ENCODE assay signal across 8 mouse cellular contexts in genomic region chr11:24075486-24076126, GRCm38 (mm10). TPM values are rescaled to one million over a fixed set of nuclear protein-coding genes. Genes with fewer than 3 reads are reported as not detected.
DNase-seq lines count a peak whose midpoint lies in the region; ATAC-seq and TF ChIP-seq lines count a peak whose summit lies in the region.

No protein-coding gene starts in this region.

- H3K9ac ChIP-seq in heart, embryonic 14.5 days (ENCODE audit: low read length): peak overlapping the region; percentile 87
- peak overlapping the region; percentile 94 for H3K9ac ChIP-seq in MEL (ENCODE audit: control insufficient read depth, low read depth, low read length, poor library complexity, severe bottlenecking)
- peak overlapping the region; percentile 97 for H3K9ac ChIP-seq in forebrain, embryonic 15.5 days (replicated peaks)

- no peak for ATAC-seq in heart, embryonic 14.5 days (ENCODE audit: insufficient number of reproducible peaks, insufficient read depth, low FRiP score, low read depth)
- no peak for ATAC-seq in forebrain, embryonic 15.5 days (replicated peaks)

- under 1% methylated on average over 17 of the region's 17 CpGs for WGBS in heart, embryonic 14.5 days
- 2% methylated on average over 17 of the region's 17 CpGs for WGBS in forebrain, embryonic 15.5 days
- WGBS in macrophage (ENCODE audit: missing documents): 2% methylated on average over 17 of the region's 17 CpGs

- H3K4me3 ChIP-seq in heart, embryonic 14.5 days (ENCODE audit: control insufficient read depth in 1 of 2, insufficient read depth in 1 of 2, low read depth in 1 of 2, low read length in 2 of 2): peak overlapping the region; percentile 65 to 95
- H3K4me3 ChIP-seq in MEL (ENCODE audit: control insufficient read depth in 1 of 2, insufficient read depth in 1 of 2, low read depth in 2 of 2, low read length in 2 of 2) (peak overlapping the region; percentile 77 to 82), macrophage (ENCODE audit: inconsistent target) (peak overlapping the region; percentile 58)
- H3K4me3 ChIP-seq in forebrain, embryonic 15.5 days: peak overlapping the region; percentile 72

- TF ChIP-seq EP300 in MEL (IDR thresholded peaks at IDR 0.05; ENCODE audit: low read depth in 1 of 2, low read length in 2 of 2): peak in 1 of 2 experiments; percentile 9; a peak in 1 of 4 replicates

- intact Hi-C loops in heart, postnatal 36 days (cut with DNase I): no loop called here

- no peaks in the 10 kb centered on the region for H3K9me3 ChIP-seq in heart, embryonic 14.5 days (ENCODE audit: control insufficient read depth, low read length)
- H3K9me3 ChIP-seq in MEL (replicated peaks; ENCODE audit: insufficient read depth, low read length): no peaks in the 10 kb centered on the region
- no peaks in the 10 kb centered on the region for H3K9me3 ChIP-seq in forebrain, embryonic 15.5 days

- peak overlapping the region; percentile 96 for H3K4me2 ChIP-seq in heart, embryonic 14.5 days (ENCODE audit: low read length)
- peak overlapping the region; percentile 87 for H3K4me2 ChIP-seq in forebrain, embryonic 15.5 days (replicated peaks)

- 0 out of 4 replicates have a peak, but pooled peaks of 1 of the 2 experiments have one; percentile 45 for TF ChIP-seq POLR2A in MEL (IDR thresholded peaks at IDR 0.05; ENCODE audit: control insufficient read depth in 1 of 2, insufficient read depth in 1 of 2, low read depth in 1 of 2, low read length in 2 of 2, poor library complexity in 1 of 2)

- TF ChIP-seq CTCF in MEL (IDR thresholded peaks at IDR 0.05 in 2 of 3, conservative IDR thresholded peaks at IDR 0.05 in 1 of 3; ENCODE audit: control insufficient read depth in 1 of 3, insufficient read depth in 1 of 3, low read depth in 2 of 3, low read length in 3 of 3, poor library complexity in 1 of 3, severe bottlenecking in 1 of 3): no peak

- peaks cover 26% of the 10 kb centered on the region for H3K27me3 ChIP-seq in heart, embryonic 14.5 days (ENCODE audit: control insufficient read depth, insufficient read depth, low read length)
- H3K27me3 ChIP-seq in MEL (ENCODE audit: control insufficient read depth in 1 of 2, insufficient read depth in 2 of 2, low read length in 2 of 2): no peaks in the 10 kb centered on the region
- H3K27me3 ChIP-seq in forebrain, embryonic 15.5 days: no peaks in the 10 kb centered on the region

- DNase-seq in heart, postnatal 36 days: no peak
- DNase-seq in MEL (ENCODE audit: low read depth, low spot score): peak; percentile 84
- no peak for DNase-seq in ovary, adult 18-20 months (ENCODE audit: low spot score)
- no peak for DNase-seq in right cerebral cortex, postnatal 14 days
- DNase-seq in urinary bladder, postnatal 4 days (ENCODE audit: low spot score in 2 of 2): no peak

- peaks cover 5 to 14% of the 10 kb centered on the region in 2 experiments; a peak in 3 of 4 replicates for H3K4me1 ChIP-seq in heart, embryonic 14.5 days (ENCODE audit: control insufficient read depth in 2 of 2, insufficient read depth in 2 of 2, low read length in 2 of 2)
- H3K4me1 ChIP-seq in MEL (ENCODE audit: control insufficient read depth in 1 of 2, insufficient read depth in 2 of 2, low read length in 2 of 2): no peaks in the 10 kb centered on the region
- H3K4me1 ChIP-seq in forebrain, embryonic 15.5 days: peaks cover 28% of the 10 kb centered on the region

- TF ChIP-seq RAD21 in MEL (IDR thresholded peaks at IDR 0.05; ENCODE audit: low read depth, low read length): no peak

- H3K79me2 ChIP-seq in MEL (ENCODE audit: control insufficient read depth, insufficient read depth, low read length, poor library complexity): peaks cover 49% of the 10 kb centered on the region
- H3K79me2 ChIP-seq in macrophage (ENCODE audit: inconsistent target): no peaks in the 10 kb centered on the region

- H3K27ac ChIP-seq in heart, embryonic 14.5 days (replicated peaks in 1 of 2; ENCODE audit: control insufficient read depth in 1 of 2, insufficient read depth in 1 of 2, low read depth in 2 of 2, low read length in 2 of 2): peak overlapping the region in 1 of 2 experiments; percentile 95; a peak in 2 of 4 replicates
- H3K27ac ChIP-seq in MEL (ENCODE audit: control insufficient read depth, low read depth, low read length): peak overlapping the region; percentile 93
- H3K27ac ChIP-seq in forebrain, embryonic 15.5 days (replicated peaks): peak overlapping the region; percentile 98
- H3K27ac ChIP-seq in macrophage: no peak overlapping the region

- no peaks in the 10 kb centered on the region for H3K36me3 ChIP-seq in heart, embryonic 14.5 days (ENCODE audit: control insufficient read depth, insufficient read depth, low read length)
- H3K36me3 ChIP-seq in MEL (ENCODE audit: control insufficient read depth in 1 of 2, insufficient read depth in 2 of 2, low read length in 2 of 2): peaks cover 0 to 8% of the 10 kb centered on the region in 2 experiments; a peak in 2 of 4 replicates
- no peaks in the 10 kb centered on the region for H3K36me3 ChIP-seq in forebrain, embryonic 15.5 days
- no peaks in the 10 kb centered on the region for H3K36me3 ChIP-seq in macrophage (ENCODE audit: inconsistent target)

TF ChIP-seq in MEL, 35 proteins besides CTCF, POLR2A, EP300 and RAD21 (continues in another document):
- TF ChIP-seq USF2 (IDR thresholded peaks at IDR 0.05; ENCODE audit: borderline replicate concordance in 1 of 2, insufficient read depth in 1 of 2, low read depth in 1 of 2, low read length in 2 of 2) (no peak), BHLHE40 (IDR thresholded peaks at IDR 0.05; ENCODE audit: borderline replicate concordance, low read depth, low read length) (no peak), TAL1 (IDR thresholded peaks at IDR 0.05; ENCODE audit: low read length) (no peak), ZC3H11A (IDR thresholded peaks at IDR 0.05; ENCODE audit: low read depth, low read length) (no peak), RCOR1 (IDR thresholded peaks at IDR 0.05; ENCODE audit: low read depth, low read length) (no peak), TBP (IDR thresholded peaks at IDR 0.05; ENCODE audit: low read depth, low read length) (peak; percentile 50), MYC (IDR thresholded peaks at IDR 0.05; ENCODE audit: low read depth, low read length) (no peak), USF1 (IDR thresholded peaks at IDR 0.05; ENCODE audit: low read depth, low read length) (no peak), ELF1 (IDR thresholded peaks at IDR 0.05; ENCODE audit: low read depth, low read length) (no peak), ETS1 (IDR thresholded peaks at IDR 0.05; ENCODE audit: low read depth, low read length) (peak; percentile 28; the same call in 1 of the 2 replicates), MYB (IDR thresholded peaks at IDR 0.05; ENCODE audit: low read depth, low read length) (no peak), NRF1 (IDR thresholded peaks at IDR 0.05; ENCODE audit: insufficient read depth, low read depth, low read length, poor library complexity, severe bottlenecking) (no peak), POLR2AphosphoS2 (IDR thresholded peaks at IDR 0.05; ENCODE audit: low read length) (no peak), UBTF (IDR thresholded peaks at IDR 0.05; ENCODE audit: borderline replicate concordance, insufficient read depth, low read depth, low read length) (no peak), GABPA (IDR thresholded peaks at IDR 0.05; ENCODE audit: low read depth, low read length) (no peak), ZNF384 (IDR thresholded peaks at IDR 0.05; ENCODE audit: low read depth, low read length) (peak; percentile 97), MEF2A (IDR thresholded peaks at IDR 0.05; ENCODE audit: extremely low read depth, insufficient replicate concordance, low read depth, low read length, poor library complexity, severe bottlenecking) (no peak), MAZ (IDR thresholded peaks at IDR 0.05; ENCODE audit: low read depth, low read length) (peak; percentile 88), GATA1 (IDR thresholded peaks at IDR 0.05; ENCODE audit: low read depth, low read length) (no peak), TCF12 (IDR thresholded peaks at IDR 0.05; ENCODE audit: low read depth, low read length) (no peak; the same call in 1 of the 2 replicates), E2F4 (IDR thresholded peaks at IDR 0.05; ENCODE audit: borderline replicate concordance, low read depth, low read length) (no peak), SIN3A (IDR thresholded peaks at IDR 0.05; ENCODE audit: low read length) (peak; percentile 62; the same call in 1 of the 2 replicates), HCFC1 (IDR thresholded peaks at IDR 0.05; ENCODE audit: low read depth, low read length) (no peak; the same call in 1 of the 2 replicates), KAT2A (conservative IDR thresholded peaks at IDR 0.05; ENCODE audit: low read depth, low read length) (no peak), CHD1 (IDR thresholded peaks at IDR 0.05; ENCODE audit: low read depth, low read length) (no peak; the same call in none of the 2 replicates), CHD2 (IDR thresholded peaks at IDR 0.05; ENCODE audit: low read length) (no peak)

RNA-seq across cellular contexts. Expression of gene A830031A19Rik, which starts 0.8 kb away (rescaled TPM):
- polyA plus RNA-seq in heart, embryonic 14.5 days (2014; fragmentation: Nextera tagmentation; extraction: Ambion mirVana): not detected in 2 replicates
- not detected for total RNA-seq in heart, postnatal 36 days (2021)
- not detected in 2 replicates for total RNA-seq in MEL (2012; rRNA removed)
- not detected for polyA plus RNA-seq in MEL (2012; ENCODE audit: insufficient read depth in 1 of 2, insufficient read length in 2 of 2, low read depth in 1 of 2, low replicate concordance in 2 of 2, missing spikeins in 1 of 2)
- 0.26 TPM in 1 of 2 replicates, not detected in the other for polyA plus RNA-seq in forebrain, embryonic 15.5 days (2015; fragmentation: Nextera tagmentation; extraction: Ambion mirVana)
- not detected for total RNA-seq in macrophage (2018; cell fraction: chromatin; rRNA removed)
- total RNA-seq in macrophage (2018; cell fraction: cytosol; rRNA removed): not detected
- total RNA-seq in macrophage (2018; cell fraction: nucleus; rRNA removed): not detected
- not detected in 3 replicates for polyA plus RNA-seq in macrophage (2018)

RNA-seq across cellular contexts. Expression of gene Bcl11a, which starts 2.2 kb away (rescaled TPM):
- 17.3 and 17.4 TPM in 2 replicates for polyA plus RNA-seq in heart, embryonic 14.5 days (2014; fragmentation: Nextera tagmentation; extraction: Ambion mirVana)
- total RNA-seq in heart, postnatal 36 days (2021): 1 to 10 TPM; 4.5 to 5.0 TPM
- 37.0 and 43.8 TPM in 2 replicates for total RNA-seq in MEL (2012; rRNA removed)
- polyA plus RNA-seq in MEL (2012; ENCODE audit: insufficient read depth in 1 of 2, insufficient read length in 2 of 2, low read depth in 1 of 2, low replicate concordance in 2 of 2, missing spikeins in 1 of 2): 100 to 1,000 TPM in 1 of 2 experiments, 10 to 100 TPM in 1; 83.8 to 112 TPM
- 204 and 215 TPM in 2 replicates for polyA plus RNA-seq in forebrain, embryonic 15.5 days (2015; fragmentation: Nextera tagmentation; extraction: Ambion mirVana)
- 1 to 10 TPM in 2 of 26 experiments, under 1 TPM in 23, not detected in 1; 0.19 to 2.5 (median 0.43) TPM for total RNA-seq in macrophage (2018; cell fraction: chromatin; rRNA removed)
- total RNA-seq in macrophage (2018; cell fraction: cytosol; rRNA removed): 1 to 10 TPM in 1 of 26 experiments, under 1 TPM in 25; 0.03 to 1.0 (median 0.21) TPM
- 1 to 10 TPM in 12 of 26 experiments, under 1 TPM in 14; 0.31 to 6.8 (median 0.94) TPM for total RNA-seq in macrophage (2018; cell fraction: nucleus; rRNA removed)
- polyA plus RNA-seq in macrophage (2018): 0.05 to 0.32 TPM (median 0.10 TPM) in 3 replicates

Comparison
In these comparisons a context has a peak if more than half of its experiments do, and no peak if none do; other contexts are left out.
1. RNA of gene Bcl11a, which starts 2.2 kb away (polyA plus RNA-seq): 204 to 215 TPM in forebrain, embryonic 15.5 days, 83.8 to 112 TPM in MEL and 17.3 to 17.4 TPM in heart, embryonic 14.5 days; 0.05 to 0.32 TPM in macrophage; every median in the first group is over 10 times any median in the second.
2. Peak in every context shown above with its lines, with median percentiles within 50 percentile points of each other: H3K4me3 ChIP-seq and H3K9ac ChIP-seq.